Mouse (Mus musculus) stomach, adult 2 months (tissue): ENCODE data around the gene 2610008E11Rik. TPM values are rescaled to one million over a fixed set of nuclear protein-coding genes. Genes with fewer than 3 reads are reported as not detected.

ENCODE experiments used
- polyA plus RNA-seq: library from polyadenylated mRNA; depleted of rRNA; stranded (reverse); fragments of >200 nt; gene quantifications from 2 replicates; pipeline ENCODE4 v1.2.3, GENCODE M21; 2012; rRNA removed

Gene 2610008E11Rik
- polyA plus RNA-seq, result 0.11 and 0.47 TPM in 2 replicates

GRCm38 (mm10) chr10:79097161-79097754 lies at the start of gene 2610008E11Rik:
Gene 2610008E11Rik, minus strand, starts transcription at chr10:79097600.

DNA sequence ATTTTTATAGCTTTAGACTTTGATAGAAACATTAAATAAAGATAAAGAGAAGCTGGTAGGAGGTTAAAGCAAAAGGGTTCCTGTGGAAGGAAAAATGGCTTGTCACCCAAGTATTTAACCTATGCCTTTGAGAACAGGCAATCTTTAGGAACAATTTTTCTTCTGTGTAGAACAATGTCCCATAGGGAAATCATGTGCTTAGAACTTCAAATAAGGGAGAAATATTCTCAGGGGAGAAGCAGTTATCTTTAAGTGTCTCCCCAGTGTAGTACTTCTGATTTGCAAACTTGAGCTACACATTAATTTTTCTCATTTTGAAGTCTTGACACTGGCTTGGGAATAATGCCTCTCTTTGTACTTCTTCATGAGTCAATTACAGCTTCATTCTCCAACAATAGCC lies 69.0 kb downstream of the 2610008E11Rik start, which contains the start of gene Olfr57:
Gene Olfr57, plus strand, starts transcription at position 301 of the 400 bp plus-strand sequence.

Other genes with a start within 250 kb of the 2610008E11Rik start
- gene Olfr1356, start 245.4 kb downstream of the 2610008E11Rik start, polyA plus RNA-seq, result not detected in 2 replicates
- not detected in 2 replicates for gene Olfr1355, start 222.1 kb downstream of the 2610008E11Rik start, polyA plus RNA-seq
- gene Olfr1354, start 184.4 kb downstream of the 2610008E11Rik start, polyA plus RNA-seq, result not detected in 2 replicates
- not detected in 2 replicates for gene Olfr8, start 147.0 kb downstream of the 2610008E11Rik start, polyA plus RNA-seq
- not detected in 2 replicates for gene Olfr1353, start 134.3 kb downstream of the 2610008E11Rik start, polyA plus RNA-seq
- gene Olfr1352, start 116.5 kb downstream of the 2610008E11Rik start, polyA plus RNA-seq, result not detected in 2 replicates
- not detected in 2 replicates for gene Olfr1351, start 85.1 kb downstream of the 2610008E11Rik start, polyA plus RNA-seq
- gene Olfr57, start 68.9 kb downstream of the 2610008E11Rik start, polyA plus RNA-seq, result not detected in 2 replicates
- not detected in 2 replicates for gene Vmn2r80, start 51.2 kb upstream of the 2610008E11Rik start, polyA plus RNA-seq
- not detected in 2 replicates for gene Vmn2r81, start 150.1 kb upstream of the 2610008E11Rik start, polyA plus RNA-seq